Mouse (Mus musculus) mouse embryonic stem cell (cell line): ENCODE measurements around the gene Npb.

ENCODE experiments used
- in situ Hi-C, 2 experiments: fragments of 300-500 bp; cut with MboI; formaldehyde crosslinking; loops; 1 replicate in 1 of 2; 3 replicates in 1 of 2; pipeline ENCODE4 v1.14.3; 2019 to 2020; ENCODE audit warnings: low sequenced_read_pairs in 2 of 2, low pct_unique_long_range_greater_than_20kb in 1 of 2, mixed read lengths in 1 of 2; ENCODE audit not compliant: unreplicated experiment in 1 of 2

The Npb gene

GRCm38 (mm10) chr11:120648001-120648476 is 39.8 kb downstream of the Npb start, which contains the start of gene Myadml2:
Myadml2 (minus strand) TSS chr11:120648158.
- in situ Hi-C loops: no loop called here

- in situ Hi-C loops: loop anchor here in 1 of 2 experiments (25.0 kb wide), 1 partner anchor 415 kb away; the partner anchor contains the start of gene Bahcc1
Measured at GRCm38 (mm10) chr11:120651872-120652271, 43.6 kb downstream of the Npb start.

- in situ Hi-C loops: loop anchor here in 1 of 2 experiments (25.0 kb wide), 1 partner anchor 417 kb away; the partner anchor contains the start of gene Bahcc1
Measured at GRCm38 (mm10) chr11:120654741-120655140, 46.5 kb downstream of the Npb start.

GRCm38 (mm10) chr11:120657301-120657700 is 49.0 kb downstream of the Npb start:
- in situ Hi-C loops: loop anchor here in 1 of 2 experiments (25.0 kb wide), 1 partner anchor 420 kb away; the partner anchor contains the start of gene Bahcc1
